Mouse (Mus musculus): ENCODE measurements around the gene Fam13a. TPM values are rescaled to one million over a fixed set of nuclear protein-coding genes. Genes with fewer than 3 reads are reported as not detected.

The Fam13a gene
- polyA plus RNA-seq (2016; fragmentation: Nextera tagmentation; extraction: Ambion mirVana), result 3.4 and 3.8 TPM in 2 replicates

DNA sequence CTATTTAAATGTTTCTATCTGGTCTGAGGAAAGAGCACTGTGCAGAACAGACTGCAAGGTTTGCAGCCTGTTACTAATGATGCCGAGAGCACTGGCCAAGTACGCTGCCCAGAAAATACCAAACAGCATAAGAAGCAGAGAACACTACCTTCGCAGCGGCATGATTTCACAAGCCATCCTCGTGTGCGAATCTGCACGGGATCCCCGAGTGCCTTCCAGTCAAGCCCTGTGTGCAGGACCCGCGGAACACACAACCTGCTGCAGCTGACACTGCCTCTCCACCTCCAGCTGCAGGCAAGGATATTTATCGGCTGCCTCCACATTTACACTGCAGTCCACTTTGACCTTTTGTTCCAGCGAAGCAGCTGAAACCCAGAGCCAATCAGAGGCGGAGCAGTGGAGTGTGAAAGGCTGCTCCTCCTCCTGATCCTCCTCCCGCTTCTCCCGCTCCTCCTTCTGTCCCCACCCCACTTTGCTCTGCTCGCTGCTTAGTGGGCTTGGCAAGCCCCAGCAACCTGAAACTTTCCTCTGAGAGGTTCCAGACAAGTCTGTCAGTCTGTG lies at the start of gene Fam13a:
Gene Fam13a, minus strand, starts transcription at position 386 of the 561 bp plus-strand sequence.
- H3K4me3 ChIP-seq, result peak within 1 kb of the TSS; percentile 63
- H3K27ac ChIP-seq (replicated peaks), result peak within 1 kb of the TSS; percentile 80
- H3K27me3 ChIP-seq (replicated peaks; ENCODE audit: low read depth, poor library complexity, severe bottlenecking), result no peaks in the 10 kb centered on the region
- H3K36me3 ChIP-seq (replicated peaks), result no peaks in the 10 kb centered on the region
- H3K9me3 ChIP-seq, result no peaks in the 10 kb centered on the region
- peaks cover 13% of the 10 kb centered on the region for H3K4me1 ChIP-seq
- peak; percentile 90 for DNase-seq (ENCODE audit: low spot score)
- under 1% methylated on average over 16 of the region's 16 CpGs for WGBS

DNA sequence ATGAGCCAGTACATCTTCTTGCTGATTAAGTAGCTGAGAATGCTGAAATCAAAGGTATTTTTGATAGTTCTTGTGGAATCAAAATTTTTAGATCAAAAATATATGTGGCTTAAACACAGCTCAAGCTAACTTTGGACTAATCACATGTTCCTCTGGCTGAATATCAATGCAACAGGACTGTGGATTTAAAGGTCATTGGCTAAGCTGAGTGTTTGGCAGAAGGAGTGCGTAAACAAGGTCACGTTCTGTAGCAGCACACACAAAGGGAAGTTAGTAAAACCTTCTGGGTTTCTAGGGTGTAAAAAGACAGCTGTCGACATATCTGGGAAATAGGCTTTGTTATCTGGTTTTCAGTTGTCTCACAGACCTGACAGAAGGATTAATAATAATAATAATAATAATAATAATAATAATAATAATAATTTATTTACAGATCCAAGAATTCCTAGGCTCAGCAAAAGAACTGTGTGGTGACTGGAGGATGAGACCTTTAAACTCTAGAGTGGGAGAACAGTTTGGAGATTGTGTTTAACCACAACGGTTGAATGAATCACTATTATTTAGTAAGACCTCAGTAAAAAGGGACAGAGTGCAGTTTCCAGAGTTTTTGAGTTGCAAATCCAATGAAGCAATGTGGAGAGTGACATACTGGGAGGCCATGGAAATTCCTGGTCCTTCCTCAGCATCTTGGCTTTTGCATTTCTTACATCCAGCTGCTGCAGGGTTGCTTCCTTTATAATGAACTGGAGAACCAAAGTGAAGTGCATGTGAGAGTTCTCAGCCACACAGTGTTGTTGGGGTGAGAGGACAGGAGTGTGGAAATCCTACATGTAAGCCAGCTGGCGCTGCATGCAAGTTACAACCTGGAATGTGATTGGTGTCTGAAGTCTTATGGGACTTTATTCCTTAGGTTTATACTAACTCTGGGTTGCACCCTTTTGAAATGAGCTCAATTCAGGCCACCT lies 48.0 kb upstream of the Fam13a start:
- H3K27ac ChIP-seq (replicated peaks), result no peak overlapping the region
- no peak for DNase-seq (ENCODE audit: low spot score)
- 90% methylated on average over 5 of the region's 5 CpGs for WGBS
- no peaks in the 10 kb centered on the region for H3K27me3 ChIP-seq (replicated peaks; ENCODE audit: low read depth, poor library complexity, severe bottlenecking)
- no peak overlapping the region for H3K4me3 ChIP-seq
- H3K9me3 ChIP-seq, result peaks cover 15% of the 10 kb centered on the region; the same call in 1 of the 2 replicates
- H3K4me1 ChIP-seq, result no peaks in the 10 kb centered on the region
- no peaks in the 10 kb centered on the region for H3K36me3 ChIP-seq (replicated peaks)

DNA sequence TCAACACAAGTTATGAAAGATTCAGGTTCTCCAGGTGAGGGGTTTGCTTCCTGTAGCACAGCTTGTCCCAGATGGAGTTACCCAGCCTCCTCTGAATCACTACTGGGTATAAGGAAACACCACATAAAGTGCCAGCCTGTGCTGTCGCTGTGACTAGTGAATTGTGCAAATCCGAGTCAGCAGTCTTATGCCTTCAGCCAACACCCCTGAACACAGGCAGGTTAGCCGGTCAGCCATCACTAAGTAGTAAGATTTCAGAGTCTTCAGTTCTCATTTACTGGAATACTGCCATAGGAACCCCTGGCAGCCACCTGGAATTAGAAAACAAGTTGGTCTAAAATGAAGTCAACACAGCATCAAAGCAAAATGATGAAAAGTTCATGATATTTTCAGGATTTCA lies 47.3 kb upstream of the Fam13a start:
- no peaks in the 10 kb centered on the region for H3K4me1 ChIP-seq
- no peak for DNase-seq (ENCODE audit: low spot score)
- WGBS, result 83% methylated on average over 3 of the region's 3 CpGs
- H3K27ac ChIP-seq (replicated peaks), result no peak overlapping the region
- no peaks in the 10 kb centered on the region for H3K27me3 ChIP-seq (replicated peaks; ENCODE audit: low read depth, poor library complexity, severe bottlenecking)
- peaks cover 15% of the 10 kb centered on the region; the same call in 1 of the 2 replicates for H3K9me3 ChIP-seq
- H3K4me3 ChIP-seq, result no peak overlapping the region
- no peaks in the 10 kb centered on the region for H3K36me3 ChIP-seq (replicated peaks)

DNA sequence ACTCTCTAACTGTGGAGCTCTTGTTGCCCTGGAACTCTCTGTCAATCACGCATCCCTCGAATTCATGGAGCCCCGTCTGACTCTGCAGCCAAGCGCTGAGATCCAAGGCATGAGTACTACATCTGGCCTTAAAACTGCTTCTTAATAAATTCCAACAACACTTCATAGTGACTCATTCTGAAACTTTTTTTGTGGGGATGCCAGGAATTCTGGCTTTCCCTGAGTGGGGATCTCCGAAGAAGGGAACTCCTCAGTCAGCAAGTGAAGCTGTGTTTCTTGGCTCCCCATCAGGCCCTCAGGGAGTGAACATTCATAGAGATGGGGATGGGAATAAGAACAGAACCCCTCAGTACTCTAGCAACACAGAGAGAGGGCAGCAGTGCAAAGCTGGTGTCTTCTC lies 43.8 kb upstream of the Fam13a start:
- 93% methylated on average over 5 of the region's 5 CpGs for WGBS
- H3K36me3 ChIP-seq (replicated peaks), result no peaks in the 10 kb centered on the region
- no peaks in the 10 kb centered on the region for H3K4me1 ChIP-seq
- DNase-seq (ENCODE audit: low spot score), result no peak
- no peaks in the 10 kb centered on the region; the same call in 1 of the 2 replicates for H3K9me3 ChIP-seq
- no peaks in the 10 kb centered on the region for H3K27me3 ChIP-seq (replicated peaks; ENCODE audit: low read depth, poor library complexity, severe bottlenecking)
- H3K4me3 ChIP-seq, result no peak overlapping the region
- H3K27ac ChIP-seq (replicated peaks), result no peak overlapping the region

DNA sequence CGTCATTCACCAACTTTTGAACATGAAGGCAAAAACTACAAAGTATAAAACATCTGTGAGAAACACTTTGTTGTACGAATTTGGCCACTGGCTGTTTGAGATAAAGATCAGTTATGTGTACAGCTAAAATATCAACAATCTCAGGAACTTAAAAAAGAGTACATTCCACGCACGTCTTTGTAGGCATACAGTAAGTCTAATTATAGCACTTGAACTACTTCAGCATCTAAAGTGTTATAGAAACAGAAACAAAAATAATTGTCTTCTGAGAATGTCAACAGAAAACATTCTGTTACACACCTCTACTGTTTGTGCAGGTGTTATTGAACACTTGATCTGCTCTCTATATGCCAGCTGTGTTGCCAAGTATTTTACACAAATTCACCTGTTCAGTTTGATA lies 40.1 kb upstream of the Fam13a start:
- no peaks in the 10 kb centered on the region for H3K9me3 ChIP-seq
- no peaks in the 10 kb centered on the region for H3K27me3 ChIP-seq (replicated peaks; ENCODE audit: low read depth, poor library complexity, severe bottlenecking)
- H3K36me3 ChIP-seq (replicated peaks), result no peaks in the 10 kb centered on the region
- H3K27ac ChIP-seq (replicated peaks), result no peak overlapping the region
- WGBS, result 88% methylated on average over 4 of the region's 4 CpGs
- H3K4me1 ChIP-seq, result no peaks in the 10 kb centered on the region
- no peak overlapping the region for H3K4me3 ChIP-seq
- DNase-seq (ENCODE audit: low spot score), result no peak

DNA sequence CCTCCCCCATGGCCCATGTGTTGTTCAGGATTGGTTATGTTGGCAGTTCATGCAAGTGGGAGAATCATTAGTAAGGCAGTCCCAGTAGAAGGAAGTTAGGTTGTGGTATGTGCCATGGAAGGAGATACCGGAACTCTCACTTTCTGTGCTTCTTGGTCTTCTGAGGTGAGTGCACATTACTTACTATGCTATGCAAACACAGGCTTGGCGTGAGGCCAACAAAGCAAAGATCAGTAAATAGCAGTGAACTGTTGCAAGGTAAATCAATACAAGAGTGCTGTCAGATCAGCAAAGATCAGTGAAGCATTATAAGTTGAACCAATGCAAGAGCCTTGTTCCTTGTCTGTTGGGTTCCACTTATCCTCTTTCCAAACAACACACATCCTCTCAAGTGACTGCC lies 28.9 kb upstream of the Fam13a start:
- Histone ChIP-seq H3K4me3 (no peak overlapping the region), H3K27me3 (replicated peaks; ENCODE audit: low read depth, poor library complexity, severe bottlenecking) (no peaks in the 10 kb centered on the region), H3K9me3 (no peaks in the 10 kb centered on the region), H3K27ac (replicated peaks) (no peak overlapping the region), H3K4me1 (no peaks in the 10 kb centered on the region), H3K36me3 (replicated peaks) (no peaks in the 10 kb centered on the region)
- WGBS, result 91% methylated on average over 2 of the region's 2 CpGs
- no peak for DNase-seq (ENCODE audit: low spot score)

DNA sequence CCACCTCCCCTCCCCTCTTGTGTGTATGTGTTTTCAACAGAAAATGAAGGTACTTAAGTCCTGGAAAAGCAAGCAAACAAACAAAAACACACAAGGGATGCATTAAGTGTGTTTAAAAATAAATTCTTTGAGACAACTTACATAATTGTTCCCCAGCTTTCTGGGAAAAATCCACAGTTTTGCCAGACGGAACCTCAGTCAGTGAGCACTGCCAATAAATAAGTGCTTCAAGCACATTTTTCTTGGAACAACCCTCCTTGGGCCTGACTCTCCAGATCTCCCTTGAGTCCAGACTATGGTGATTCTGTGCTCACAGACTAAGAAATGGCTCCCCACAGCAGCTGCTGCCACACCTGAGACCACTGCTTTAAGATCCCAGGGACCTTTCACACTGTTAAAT lies 15.4 kb upstream of the Fam13a start:
- DNase-seq (ENCODE audit: low spot score), result no peak
- 71% methylated on average over 1 of the region's 1 CpGs for WGBS
- Histone ChIP-seq H3K4me1 (no peaks in the 10 kb centered on the region), H3K9me3 (no peaks in the 10 kb centered on the region), H3K4me3 (no peak overlapping the region), H3K27me3 (replicated peaks; ENCODE audit: low read depth, poor library complexity, severe bottlenecking) (no peaks in the 10 kb centered on the region), H3K36me3 (replicated peaks) (no peaks in the 10 kb centered on the region), H3K27ac (replicated peaks) (no peak overlapping the region)

DNA sequence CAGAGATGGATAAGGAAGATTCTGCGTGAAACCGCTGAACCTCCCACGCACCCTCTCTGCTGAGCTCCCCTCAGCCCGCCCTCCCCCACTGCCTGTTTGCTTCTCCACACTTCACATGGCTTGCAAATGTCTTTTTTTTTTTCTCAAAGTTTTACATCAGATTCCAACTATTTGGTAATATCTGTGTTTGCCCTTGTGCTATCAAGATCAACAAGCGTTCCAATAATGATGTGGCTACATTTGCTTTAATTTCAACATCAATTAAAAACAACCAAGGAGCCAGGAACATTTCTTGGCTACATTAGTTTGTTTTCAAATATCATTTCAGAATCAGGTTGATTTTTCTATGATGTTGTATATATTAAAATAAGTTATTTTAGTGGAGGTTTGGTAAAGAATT lies 8.4 kb upstream of the Fam13a start:
- no peak for DNase-seq (ENCODE audit: low spot score)
- Histone ChIP-seq H3K9me3 (no peaks in the 10 kb centered on the region), H3K27ac (replicated peaks) (no peak overlapping the region), H3K4me1 (no peaks in the 10 kb centered on the region), H3K27me3 (replicated peaks; ENCODE audit: low read depth, poor library complexity, severe bottlenecking) (no peaks in the 10 kb centered on the region), H3K36me3 (replicated peaks) (no peaks in the 10 kb centered on the region), H3K4me3 (no peak overlapping the region)
- 92% methylated on average over 5 of the region's 5 CpGs for WGBS

DNA sequence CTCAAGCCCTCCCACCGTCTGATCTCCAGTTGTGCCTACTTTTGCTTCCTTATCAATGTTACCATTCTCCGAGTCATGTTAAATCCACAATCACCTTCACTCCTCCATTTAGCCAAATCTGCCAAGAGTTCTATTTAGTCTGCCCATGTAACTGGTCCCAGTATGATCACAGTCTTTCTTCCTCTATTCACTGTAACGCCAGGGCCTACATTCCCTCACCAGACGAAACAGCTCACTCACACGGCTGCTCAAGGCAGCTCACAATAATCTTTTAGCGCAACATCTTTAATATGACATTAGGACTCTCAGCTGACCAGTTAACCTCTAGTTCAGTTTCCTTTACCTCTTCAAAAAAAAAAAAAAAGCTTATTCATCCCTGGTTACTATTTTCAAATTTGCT lies 7.2 kb upstream of the Fam13a start:
- Histone ChIP-seq H3K27ac (replicated peaks) (no peak overlapping the region), H3K4me1 (no peaks in the 10 kb centered on the region), H3K27me3 (replicated peaks; ENCODE audit: low read depth, poor library complexity, severe bottlenecking) (no peaks in the 10 kb centered on the region), H3K9me3 (no peaks in the 10 kb centered on the region), H3K4me3 (no peak overlapping the region), H3K36me3 (replicated peaks) (no peaks in the 10 kb centered on the region)
- no peak for DNase-seq (ENCODE audit: low spot score)
- WGBS, result 85% methylated on average over 6 of the region's 6 CpGs

DNA sequence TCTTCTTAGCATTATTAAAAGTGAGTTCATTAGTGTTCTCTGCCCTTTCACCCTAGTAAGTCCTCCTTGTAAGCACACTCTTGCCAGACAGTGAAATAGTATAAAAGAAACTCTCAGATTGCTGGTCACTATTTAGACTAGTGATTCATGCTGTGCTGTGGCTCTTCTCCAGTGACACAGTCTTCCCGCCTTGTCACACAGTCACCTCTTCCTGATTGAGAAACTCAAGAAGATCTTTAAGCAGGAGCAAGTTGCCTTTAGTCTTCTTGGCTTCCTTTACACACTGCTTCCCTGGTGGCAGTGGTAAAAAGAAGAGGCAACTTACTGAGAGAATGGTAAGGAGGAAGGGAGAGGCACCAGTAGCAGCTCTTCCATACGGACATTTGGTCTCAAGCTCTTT lies 6.3 kb upstream of the Fam13a start:
- no peaks in the 10 kb centered on the region for H3K9me3 ChIP-seq
- no peaks in the 10 kb centered on the region for H3K27me3 ChIP-seq (replicated peaks; ENCODE audit: low read depth, poor library complexity, severe bottlenecking)
- H3K4me1 ChIP-seq, result no peaks in the 10 kb centered on the region
- 82% methylated on average over 2 of the region's 2 CpGs for WGBS
- no peaks in the 10 kb centered on the region for H3K36me3 ChIP-seq (replicated peaks)
- no peak overlapping the region for H3K27ac ChIP-seq (replicated peaks)
- H3K4me3 ChIP-seq, result no peak overlapping the region
- no peak for DNase-seq (ENCODE audit: low spot score)

DNA sequence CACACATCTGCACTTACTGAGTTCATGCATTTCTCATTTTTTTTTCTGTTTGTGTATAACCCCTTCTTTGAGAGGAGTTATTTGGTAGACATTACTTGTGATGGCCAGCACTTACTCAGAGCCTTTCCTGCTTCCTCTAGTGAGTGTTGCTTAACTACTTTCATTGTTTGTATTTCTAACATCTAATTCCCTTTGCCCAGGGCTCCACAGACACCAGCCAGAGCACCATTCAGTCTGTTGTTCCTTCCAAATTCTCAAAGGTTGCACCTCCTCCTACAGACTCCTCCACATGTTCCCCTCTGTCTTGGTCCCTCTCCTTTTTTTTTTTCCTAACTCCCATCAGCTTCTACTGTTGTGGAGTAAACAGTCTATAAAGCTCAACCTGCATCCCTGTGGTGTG lies 5.7 kb upstream of the Fam13a start:
- Histone ChIP-seq H3K4me3 (no peak overlapping the region), H3K9me3 (no peaks in the 10 kb centered on the region), H3K4me1 (no peaks in the 10 kb centered on the region), H3K27me3 (replicated peaks; ENCODE audit: low read depth, poor library complexity, severe bottlenecking) (no peaks in the 10 kb centered on the region), H3K36me3 (replicated peaks) (no peaks in the 10 kb centered on the region), H3K27ac (replicated peaks) (no peak overlapping the region)
- no peak for DNase-seq (ENCODE audit: low spot score)

DNA sequence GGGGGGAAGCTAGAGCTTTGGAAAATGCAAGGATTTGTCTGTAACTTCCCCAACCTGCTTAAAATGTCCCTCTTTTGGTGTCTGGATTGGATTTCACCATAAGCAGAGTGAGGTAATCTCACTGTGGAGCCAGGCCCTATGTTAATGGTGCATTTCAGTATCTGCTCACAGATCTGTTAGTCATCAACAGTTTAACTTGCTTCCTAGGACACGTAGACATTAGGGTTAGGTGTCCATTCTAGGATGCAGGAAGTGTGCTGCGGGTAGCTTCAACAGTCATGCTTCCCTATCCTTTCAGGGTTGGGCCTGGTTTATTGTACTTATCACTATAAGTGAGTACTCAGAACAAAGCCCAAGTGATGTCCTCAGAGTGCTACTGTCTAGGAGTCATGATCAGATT lies 4.5 kb upstream of the Fam13a start:
- DNase-seq (ENCODE audit: low spot score), result no peak
- Histone ChIP-seq H3K27me3 (replicated peaks; ENCODE audit: low read depth, poor library complexity, severe bottlenecking) (no peaks in the 10 kb centered on the region), H3K4me3 (no peak overlapping the region), H3K36me3 (replicated peaks) (no peaks in the 10 kb centered on the region), H3K9me3 (no peaks in the 10 kb centered on the region), H3K4me1 (peaks cover 8% of the 10 kb centered on the region; the same call in 1 of the 2 replicates), H3K27ac (replicated peaks) (no peak overlapping the region)
- 87% methylated on average over 2 of the region's 2 CpGs for WGBS

DNA sequence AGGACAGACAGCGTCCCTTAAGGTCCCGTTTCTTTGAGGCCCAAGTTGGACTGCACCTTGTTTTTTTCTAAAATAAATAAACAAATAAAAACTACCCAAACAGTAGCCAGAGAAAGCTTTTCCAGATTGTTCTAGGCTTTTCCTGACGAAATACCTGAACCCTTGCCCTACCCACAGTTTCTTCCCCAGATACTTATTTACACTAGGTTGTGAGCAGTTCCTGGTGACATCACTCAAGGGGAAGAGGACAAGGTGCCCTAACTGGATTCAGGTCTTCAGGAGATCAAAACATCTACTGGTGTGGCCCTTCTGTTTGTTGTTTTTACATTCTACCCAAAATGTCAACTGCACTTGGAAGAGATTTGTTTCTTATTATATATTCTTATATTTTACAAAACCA lies 457 bp upstream of the Fam13a start:
- 27% methylated on average over 3 of the region's 3 CpGs for WGBS
- no peaks in the 10 kb centered on the region for H3K9me3 ChIP-seq
- peak overlapping the region; percentile 63 for H3K4me3 ChIP-seq
- H3K27ac ChIP-seq (replicated peaks), result peak overlapping the region; percentile 80; the same call in 1 of the 2 replicates
- H3K36me3 ChIP-seq (replicated peaks), result no peaks in the 10 kb centered on the region
- DNase-seq (ENCODE audit: low spot score), result no peak
- H3K27me3 ChIP-seq (replicated peaks; ENCODE audit: low read depth, poor library complexity, severe bottlenecking), result no peaks in the 10 kb centered on the region
- H3K4me1 ChIP-seq, result peaks cover 13% of the 10 kb centered on the region
